In the genomic region with DNA sequence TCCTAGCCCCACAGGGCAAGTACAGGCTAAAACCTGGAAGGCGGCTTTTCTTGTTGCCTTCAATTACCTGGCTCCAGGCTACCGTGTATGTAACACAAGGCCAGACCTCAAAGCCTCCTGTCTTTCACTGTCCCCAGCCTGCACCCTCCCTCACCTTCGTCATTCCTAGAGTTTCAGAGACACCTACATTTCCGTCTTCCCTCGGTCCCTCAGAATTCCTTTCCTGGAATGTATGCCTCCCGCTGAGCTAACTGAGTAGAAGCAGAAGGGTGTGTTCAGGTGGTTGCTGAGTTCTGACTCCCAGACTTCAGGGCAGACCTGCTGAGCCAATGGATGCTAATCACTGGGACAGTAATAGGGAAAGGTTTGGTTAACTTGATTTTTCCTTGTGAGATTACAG, we compare ENCODE assay signal across 27 mouse cellular contexts. TPM values are rescaled to one million over a fixed set of nuclear protein-coding genes. Genes with fewer than 3 reads are reported as not detected.
A peak's percentile ranks its signal among the peaks of the same experiment; 100 is the strongest.
DNase-seq lines count a peak whose midpoint lies in the region; TF ChIP-seq lines count a peak whose summit lies in the region.
"Had no signal": no experiment of that assay in that cellular context is flagged by ENCODE, and none has a peak within 500 bp of the region (broad histone marks: within the 10 kb centered on the region; RNA-seq: fewer than 3 reads in every experiment).

No protein-coding gene starts in this region.

- intact Hi-C loops in gastrocnemius, postnatal 36 days (cut with DNase I): no loop called here

- no peak overlapping the region for H3K4me3 ChIP-seq in kidney, adult 2 months (ENCODE audit: insufficient read depth, low read depth, low read length)
- H3K4me3 ChIP-seq in E14TG2a.4 (replicated peaks; ENCODE audit: low read length): peak overlapping the region; percentile 53
- H3K4me3 ChIP-seq in midbrain, embryonic 10.5 days: no peak overlapping the region
- H3K4me3 ChIP-seq: embryonic facial prominence, embryonic 10.5 days; embryonic facial prominence, embryonic 13.5 days; erythroblast, embryonic 14.5 days; forebrain, embryonic 13.5 days; heart, embryonic 13.5 days had no signal

- H3K36me3 ChIP-seq in kidney, adult 2 months (ENCODE audit: control insufficient read depth, insufficient read depth, low read length): no peaks in the 10 kb centered on the region
- no peaks in the 10 kb centered on the region for H3K36me3 ChIP-seq in E14TG2a.4 (ENCODE audit: insufficient read depth, low read length)
- H3K36me3 ChIP-seq in midbrain, embryonic 10.5 days: no peaks in the 10 kb centered on the region
- H3K36me3 ChIP-seq: embryonic facial prominence, embryonic 10.5 days; embryonic facial prominence, embryonic 13.5 days; heart, embryonic 13.5 days had no signal

- H3K27me3 ChIP-seq in kidney, adult 2 months (replicated peaks; ENCODE audit: control insufficient read depth, insufficient read depth, low read length): no peaks in the 10 kb centered on the region
- H3K27me3 ChIP-seq in E14TG2a.4 (ENCODE audit: insufficient read depth, low read length): no peaks in the 10 kb centered on the region
- peaks cover 27% of the 10 kb centered on the region for H3K27me3 ChIP-seq in midbrain, embryonic 10.5 days (ENCODE audit: low read depth, poor library complexity, severe bottlenecking)
- H3K27me3 ChIP-seq: CH12.LX; embryonic facial prominence, embryonic 13.5 days; forebrain, embryonic 13.5 days; heart, embryonic 13.5 days had no signal

- H3K27ac ChIP-seq in kidney, adult 2 months (ENCODE audit: insufficient read depth, low read depth, low read length): peak overlapping the region; percentile 43
- H3K27ac ChIP-seq in midbrain, embryonic 10.5 days (replicated peaks): no peak overlapping the region
- H3K27ac ChIP-seq: embryonic facial prominence, embryonic 10.5 days; embryonic facial prominence, embryonic 13.5 days; forebrain, embryonic 13.5 days; heart, embryonic 13.5 days; hindbrain, embryonic 14.5 days; hindbrain, postnatal 0 days had no signal

- peak; percentile 24 for DNase-seq in kidney, adult 2 months
- DNase-seq in kidney, adult 8-10 months: no peak
- peak; percentile 96 for DNase-seq in ES-CJ7 (ENCODE audit: low read depth, low spot score)
- DNase-seq in WW6 (ENCODE audit: low read depth, low spot score): peak; percentile 74
- DNase-seq in gastrocnemius, postnatal 36 days: no peak
- no peak for DNase-seq in midbrain, embryonic 10.5 days (ENCODE audit: low spot score)
- no peak for DNase-seq in thymus, postnatal 4 days
- DNase-seq: adrenal gland, adult 8-10 months; adrenal gland, postnatal 25 days; B cell, adult 2 months; cerebellum, adult 11-12 months; cerebellum, adult 8-10 months; cerebellum, postnatal 10 days; cerebellum, postnatal 36 days; embryo, embryonic 11 days; gastrocnemius, postnatal 10 days; heart, postnatal 14 days; heart, postnatal 4 days had no signal

- TF ChIP-seq POLR2A in kidney, adult 2 months (IDR thresholded peaks at IDR 0.05; ENCODE audit: low read depth, low read length): no peak

- H3K4me1 ChIP-seq in kidney, adult 2 months (ENCODE audit: control insufficient read depth, insufficient read depth, low read length): peaks cover 14% of the 10 kb centered on the region; the same call in 1 of the 2 replicates
- peaks cover 84% of the 10 kb centered on the region for H3K4me1 ChIP-seq in E14TG2a.4 (replicated peaks; ENCODE audit: low read depth, low read length)
- peaks cover 30% of the 10 kb centered on the region for H3K4me1 ChIP-seq in midbrain, embryonic 10.5 days

- TF ChIP-seq CTCF in kidney, adult 2 months (conservative IDR thresholded peaks at IDR 0.05; ENCODE audit: insufficient read depth, insufficient read length, low read depth, low read length): no peak
- TF ChIP-seq CTCF in E14TG2a.4 (conservative IDR thresholded peaks at IDR 0.05; ENCODE audit: low read length): no peak

- no peaks in the 10 kb centered on the region for H3K9me3 ChIP-seq in E14TG2a.4 (ENCODE audit: low read length)
- H3K9me3 ChIP-seq in midbrain, embryonic 10.5 days (replicated peaks): no peaks in the 10 kb centered on the region
- H3K9me3 ChIP-seq: embryonic facial prominence, embryonic 10.5 days; embryonic facial prominence, embryonic 13.5 days; forebrain, embryonic 13.5 days; heart, embryonic 13.5 days had no signal

- 60% methylated on average over 6 of the region's 6 CpGs for WGBS in kidney, adult 2 months
- 54% methylated on average over 6 of the region's 6 CpGs for WGBS in midbrain, embryonic 10.5 days

RNA-seq across cellular contexts. Expression of a gene that starts 51.9 kb away (rescaled TPM):
- 76.3 and 118 TPM in 2 replicates for polyA plus RNA-seq in kidney, adult 2 months (2012; rRNA removed)
- 10 to 100 TPM; 91.0 to 92.4 TPM for total RNA-seq in gastrocnemius, postnatal 36 days (2021)
- 631 and 635 TPM in 2 replicates for polyA plus RNA-seq in midbrain, embryonic 10.5 days (2016; fragmentation: Nextera tagmentation; extraction: Ambion mirVana)

Comparison
In these comparisons a context has a peak if more than half of its experiments do, and no peak if none do; other contexts are left out.
1. DNase-seq: peak in kidney, adult 2 months (single experiment), ES-CJ7 (single experiment) and WW6 (single experiment); none in kidney, adult 8-10 months (0 of 2), gastrocnemius, postnatal 36 days (0 of 2), midbrain, embryonic 10.5 days (single experiment) and thymus, postnatal 4 days (single experiment).